Mouse (Mus musculus) activated CD4-positive, CD25-positive, alpha-beta regulatory T cell, adult 4 months (primary cell): ENCODE measurements around the gene Nsun7. TPM values are rescaled to one million over a fixed set of nuclear protein-coding genes. Genes with fewer than 3 reads are reported as not detected.

ENCODE experiments used
- ATAC-seq: one replicate; pipeline ENCODE4 v1.8.0; 2017
- polyA plus RNA-seq, 2 experiments: library from polyadenylated mRNA; unstranded; fragments of 100-300 nt; shearing (Covaris generic); gene quantifications; one replicate each; pipeline ENCODE4 v1.2.1; 2017

The Nsun7 gene
- polyA plus RNA-seq, 2 experiments from 2014 or later: 0.17 to 0.65 TPM

- ATAC-seq: no peak
Observed at GRCm38 (mm10) chr5:66337969-66338345, 78.3 kb downstream of the Nsun7 start.

GRCm38 (mm10) chr5:66338583-66338982 lies 78.9 kb downstream of the Nsun7 start:
- ATAC-seq: no peak

GRCm38 (mm10) chr5:66340356-66341102 lies 80.8 kb downstream of the Nsun7 start:
- no peak for ATAC-seq

GRCm38 (mm10) chr5:66341848-66342247 lies 82.2 kb downstream of the Nsun7 start:
- ATAC-seq: no peak

- no peak for ATAC-seq
Observed at GRCm38 (mm10) chr5:66342285-66342684, 82.6 kb downstream of the Nsun7 start.

GRCm38 (mm10) chr5:66344182-66344581 lies 84.5 kb downstream of the Nsun7 start:
- no peak for ATAC-seq

GRCm38 (mm10) chr5:66345140-66345539 lies 85.4 kb downstream of the Nsun7 start:
- no peak for ATAC-seq

GRCm38 (mm10) chr5:66346756-66347155 lies 87.1 kb downstream of the Nsun7 start:
- no peak for ATAC-seq

Other genes with a start within 250 kb of the Nsun7 start
- gene Rbm47, start 86.8 kb upstream of the Nsun7 start, polyA plus RNA-seq: 1 to 10 TPM in 1 of 2 experiments, under 1 TPM in 1; 0.42 to 1.2 TPM